26 mouse cellular contexts compared by ENCODE assay signal in the genomic region with DNA sequence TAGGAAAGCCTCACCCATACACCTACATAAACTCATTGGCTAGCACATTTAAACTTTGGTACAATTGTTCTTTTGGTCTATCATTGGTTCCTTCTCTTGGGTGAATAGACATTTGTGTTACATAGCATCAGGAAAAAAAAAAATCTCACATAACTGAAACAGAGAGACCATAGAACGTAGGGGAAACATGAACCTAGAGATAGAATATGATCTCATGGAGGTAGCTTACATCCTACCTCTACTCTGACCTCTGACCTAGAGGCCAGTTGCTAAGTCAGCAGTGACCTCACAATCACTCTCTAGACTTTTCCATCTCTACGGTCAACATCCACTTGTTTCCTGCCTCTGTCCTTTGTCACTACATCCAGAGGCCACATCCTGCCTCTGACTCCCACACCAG. TPM values are rescaled to one million over a fixed set of nuclear protein-coding genes. Genes with fewer than 3 reads are reported as not detected.
"Had no signal": no experiment of that assay in that cellular context is flagged by ENCODE, and none has a peak within 500 bp of the region (broad histone marks: within the 10 kb centered on the region; RNA-seq: fewer than 3 reads in every experiment).

A gene (plus strand): TSS at position 301 of the 400 bp plus-strand sequence.

- H3K4me3 ChIP-seq: neural tube, embryonic 12.5 days; neural tube, embryonic 13.5 days; neural tube, embryonic 15.5 days; stomach, embryonic 15.5 days had no signal

- H3K27ac ChIP-seq: neural tube, embryonic 12.5 days; neural tube, embryonic 13.5 days; neural tube, embryonic 15.5 days; stomach, embryonic 15.5 days; stomach, postnatal 0 days had no signal

- H3K4me1 ChIP-seq: neural tube, embryonic 12.5 days; neural tube, embryonic 13.5 days; neural tube, embryonic 15.5 days; stomach, embryonic 15.5 days had no signal

- H3K36me3 ChIP-seq: neural tube, embryonic 12.5 days; neural tube, embryonic 13.5 days; neural tube, embryonic 15.5 days; stomach, embryonic 15.5 days had no signal

- DNase-seq: retina, postnatal 1 day; right cerebral cortex, adult 18-20 months; right cerebral cortex, postnatal 14 days; right cerebral cortex, postnatal 25 days; right cerebral cortex, postnatal 4 days; spleen, adult 18-20 months; thymus, adult 18-20 months; thymus, adult 2 months; thymus, postnatal 14 days; thymus, postnatal 25 days; thymus, postnatal 36 days; thymus, postnatal 4 days had no signal

- H3K27me3 ChIP-seq: neural tube, embryonic 12.5 days; neural tube, embryonic 13.5 days; neural tube, embryonic 15.5 days; stomach, embryonic 15.5 days had no signal

RNA-seq across cellular contexts. Expression of the gene that starts here (rescaled TPM):
- total RNA-seq: neutrophil, adult 5-6 weeks had no signal
- polyA plus RNA-seq: neural tube, embryonic 11.5 days; neural tube, embryonic 12.5 days; neural tube, embryonic 13.5 days; neural tube, embryonic 14.5 days; neural tube, embryonic 15.5 days; small intestine, adult 2 months; spleen, adult 2 months; stomach, embryonic 14.5 days; stomach, embryonic 15.5 days; stomach, embryonic 16.5 days; stomach, postnatal 0 days; thymus, adult 2 months; thymus, postnatal 0 days; urinary bladder, adult 2 months had no signal
